26 mouse cellular contexts compared by ENCODE assay signal in the genomic region with DNA sequence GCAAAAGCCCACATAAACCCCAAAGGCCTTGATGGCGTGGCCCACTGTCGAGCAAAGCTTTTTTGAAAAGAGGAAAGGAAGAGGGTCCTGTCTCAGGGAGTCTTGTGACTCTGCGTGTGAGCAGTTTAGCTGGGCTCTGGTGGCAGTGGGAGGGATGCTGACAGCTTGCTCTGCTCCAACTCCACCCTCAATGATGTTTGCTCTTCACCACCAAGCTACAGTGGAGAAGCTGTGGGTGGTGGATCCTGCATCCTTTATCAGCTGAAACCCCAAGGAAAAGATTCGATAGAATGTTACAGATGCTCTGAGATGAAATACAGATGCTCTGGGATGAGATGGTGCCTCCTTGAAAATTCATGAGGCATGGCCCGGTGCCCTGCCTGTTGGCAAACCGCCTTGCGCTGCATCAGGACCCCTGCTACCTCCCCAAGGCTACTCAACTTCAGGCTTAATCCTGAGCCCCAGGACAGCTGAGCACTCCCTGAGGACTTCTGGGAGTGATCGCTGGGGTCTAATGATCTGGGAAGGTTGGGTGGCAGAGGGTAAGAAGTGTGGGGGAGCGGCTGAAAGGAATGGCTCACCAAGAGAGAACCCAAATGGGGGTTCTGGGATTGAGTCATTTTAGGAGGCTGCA.
DNase-seq lines count a peak whose midpoint lies in the region; ATAC-seq and TF ChIP-seq lines count a peak whose summit lies in the region.
"Had no signal": no experiment of that assay in that cellular context is flagged by ENCODE, and none has a peak within 500 bp of the region (broad histone marks: within the 10 kb centered on the region; RNA-seq: fewer than 3 reads in every experiment).

No protein-coding gene starts in this region.

- peaks cover 2% of the 10 kb centered on the region; the same call in 1 of the 2 replicates for H3K79me2 ChIP-seq in MEL (ENCODE audit: control insufficient read depth, insufficient read depth, low read length, poor library complexity)

- H3K9me3 ChIP-seq in hindbrain, embryonic 14.5 days (ENCODE audit: control insufficient read depth, low read length): no peaks in the 10 kb centered on the region
- no peaks in the 10 kb centered on the region for H3K9me3 ChIP-seq in hindbrain, embryonic 12.5 days (replicated peaks)
- no peaks in the 10 kb centered on the region for H3K9me3 ChIP-seq in MEL (replicated peaks; ENCODE audit: insufficient read depth, low read length)
- H3K9me3 ChIP-seq: forebrain, embryonic 13.5 days; G1E; limb, embryonic 15.5 days; liver, embryonic 15.5 days; lung, embryonic 15.5 days; megakaryocyte, embryonic 14.5 days; midbrain, embryonic 13.5 days had no signal

- no peak for DNase-seq in hindbrain, embryonic 14.5 days (ENCODE audit: low spot score)
- DNase-seq in left cerebral cortex, postnatal 36 days (ENCODE audit: low spot score in 2 of 2): peak; percentile 8 to 18
- DNase-seq in left cerebral cortex, adult 9 months (ENCODE audit: low spot score in 2 of 2): no peak
- no peak for DNase-seq in MEL (ENCODE audit: low read depth, low spot score)
- peak; percentile 45 for DNase-seq in layer of hippocampus, adult 9-11 months
- no peak for DNase-seq in gastrocnemius, adult 2 months
- DNase-seq: adrenal gland, adult 8-10 months; B cell, adult 2 months; cerebellum, adult 2 months; cerebellum, postnatal 36 days; gastrocnemius, postnatal 10 days; heart, postnatal 10 days; kidney, postnatal 25 days; lung, postnatal 36 days had no signal

- no peak for TF ChIP-seq CTCF in MEL (IDR thresholded peaks at IDR 0.05 in 2 of 3, conservative IDR thresholded peaks at IDR 0.05 in 1 of 3; ENCODE audit: control insufficient read depth in 1 of 3, insufficient read depth in 1 of 3, low read depth in 2 of 3, low read length in 3 of 3, poor library complexity in 1 of 3, severe bottlenecking in 1 of 3)
- TF ChIP-seq CTCF in gastrocnemius, adult 2 months (IDR thresholded peaks at IDR 0.05): no peak

- intact Hi-C loops in left cerebral cortex, postnatal 36 days (cut with DNase I): no loop called here
- intact Hi-C loops in gastrocnemius, adult 2 months (cut with DNase I): no loop called here

- WGBS in hindbrain, embryonic 14.5 days: 59% methylated on average over 9 of the region's 9 CpGs
- 69% methylated on average over 9 of the region's 9 CpGs for WGBS in hindbrain, embryonic 12.5 days

- no peak for TF ChIP-seq POLR2A in MEL (IDR thresholded peaks at IDR 0.05; ENCODE audit: control insufficient read depth in 1 of 2, insufficient read depth in 1 of 2, low read depth in 1 of 2, low read length in 2 of 2, poor library complexity in 1 of 2)

- H3K4me1 ChIP-seq in hindbrain, embryonic 14.5 days (replicated peaks; ENCODE audit: control insufficient read depth, insufficient read depth, low read length): peaks cover 28% of the 10 kb centered on the region; the same call in 1 of the 2 replicates
- H3K4me1 ChIP-seq in hindbrain, embryonic 12.5 days: peaks cover 25% of the 10 kb centered on the region
- peaks cover 8 to 43% of the 10 kb centered on the region in 2 experiments for H3K4me1 ChIP-seq in MEL (ENCODE audit: control insufficient read depth in 1 of 2, insufficient read depth in 2 of 2, low read length in 2 of 2)

- H3K27ac ChIP-seq in hindbrain, embryonic 14.5 days: peak overlapping the region; percentile 46; the same call in 1 of the 2 replicates
- no peak overlapping the region for H3K27ac ChIP-seq in hindbrain, embryonic 12.5 days
- H3K27ac ChIP-seq in MEL (ENCODE audit: control insufficient read depth, low read depth, low read length): peak overlapping the region; percentile 31; the same call in 1 of the 2 replicates
- H3K27ac ChIP-seq in gastrocnemius, adult 2 months: no peak overlapping the region
- H3K27ac ChIP-seq: forebrain, embryonic 13.5 days; limb, embryonic 15.5 days; liver, embryonic 15.5 days; lung, embryonic 15.5 days; midbrain, embryonic 13.5 days had no signal

- 0 out of 2 replicates have a peak, but pooled peaks have one; percentile 18 for ATAC-seq in hindbrain, embryonic 14.5 days (ENCODE audit: low FRiP score)
- ATAC-seq in hindbrain, embryonic 12.5 days (ENCODE audit: low FRiP score): no peak
- ATAC-seq: activated CD4-positive, CD25-positive, alpha-beta regulatory T cell, adult 4 months; forebrain, embryonic 13.5 days; intestine, postnatal 0 days; midbrain, embryonic 13.5 days had no signal

- no peaks in the 10 kb centered on the region for H3K36me3 ChIP-seq in hindbrain, embryonic 14.5 days (replicated peaks; ENCODE audit: control insufficient read depth, insufficient read depth)
- no peaks in the 10 kb centered on the region for H3K36me3 ChIP-seq in hindbrain, embryonic 12.5 days
- H3K36me3 ChIP-seq in MEL (ENCODE audit: control insufficient read depth in 1 of 2, insufficient read depth in 2 of 2, low read length in 2 of 2): peaks cover 0 to 23% of the 10 kb centered on the region in 2 experiments; a peak in 2 of 4 replicates
- H3K36me3 ChIP-seq: G1E; limb, embryonic 15.5 days; liver, embryonic 15.5 days; lung, embryonic 15.5 days; midbrain, embryonic 13.5 days had no signal

- H3K27me3 ChIP-seq in hindbrain, embryonic 14.5 days (ENCODE audit: control insufficient read depth, insufficient read depth, low read length): no peaks in the 10 kb centered on the region
- no peaks in the 10 kb centered on the region for H3K27me3 ChIP-seq in hindbrain, embryonic 12.5 days
- H3K27me3 ChIP-seq in MEL (ENCODE audit: control insufficient read depth in 1 of 2, insufficient read depth in 2 of 2, low read length in 2 of 2): no peaks in the 10 kb centered on the region
- H3K27me3 ChIP-seq: CH12.LX; liver, embryonic 15.5 days; midbrain, embryonic 13.5 days had no signal

- no peak overlapping the region for H3K9ac ChIP-seq in hindbrain, embryonic 14.5 days
- no peak overlapping the region for H3K9ac ChIP-seq in hindbrain, embryonic 12.5 days
- no peak overlapping the region for H3K9ac ChIP-seq in MEL (ENCODE audit: control insufficient read depth, low read depth, low read length, poor library complexity, severe bottlenecking)
- H3K9ac ChIP-seq: forebrain, embryonic 13.5 days; limb, embryonic 15.5 days; liver, embryonic 15.5 days; lung, embryonic 15.5 days; midbrain, embryonic 13.5 days had no signal

- H3K4me2 ChIP-seq in hindbrain, embryonic 14.5 days (replicated peaks): no peak overlapping the region
- H3K4me2 ChIP-seq in hindbrain, embryonic 12.5 days (replicated peaks): no peak overlapping the region
- H3K4me2 ChIP-seq: forebrain, embryonic 13.5 days; heart, embryonic 11.5 days; limb, embryonic 15.5 days; liver, embryonic 15.5 days; lung, embryonic 15.5 days; midbrain, embryonic 13.5 days had no signal

- TF ChIP-seq RAD21 in MEL (IDR thresholded peaks at IDR 0.05; ENCODE audit: low read depth, low read length): no peak

- no peak overlapping the region for H3K4me3 ChIP-seq in hindbrain, embryonic 14.5 days (replicated peaks; ENCODE audit: low read length)
- no peak overlapping the region for H3K4me3 ChIP-seq in hindbrain, embryonic 12.5 days
- H3K4me3 ChIP-seq in MEL (ENCODE audit: control insufficient read depth in 1 of 2, insufficient read depth in 1 of 2, low read depth in 2 of 2, low read length in 2 of 2): no peak overlapping the region
- H3K4me3 ChIP-seq in gastrocnemius, adult 2 months: no peak overlapping the region
- H3K4me3 ChIP-seq: forebrain, embryonic 13.5 days; limb, embryonic 15.5 days; liver, embryonic 15.5 days; lung, embryonic 15.5 days; megakaryocyte, embryonic 14.5 days; midbrain, embryonic 13.5 days had no signal

- TF ChIP-seq EP300 in MEL (IDR thresholded peaks at IDR 0.05; ENCODE audit: low read depth in 1 of 2, low read length in 2 of 2): no peak

TF ChIP-seq in MEL, 35 proteins besides CTCF, POLR2A, EP300 and RAD21:
- TF ChIP-seq TBP (IDR thresholded peaks at IDR 0.05; ENCODE audit: low read depth, low read length) (no peak), ELF1 (IDR thresholded peaks at IDR 0.05; ENCODE audit: low read depth, low read length) (no peak), MAX (IDR thresholded peaks at IDR 0.05; ENCODE audit: low read length) (no peak), CHD2 (IDR thresholded peaks at IDR 0.05; ENCODE audit: low read length) (no peak), POLR2AphosphoS2 (IDR thresholded peaks at IDR 0.05; ENCODE audit: low read length) (no peak), TAL1 (IDR thresholded peaks at IDR 0.05; ENCODE audit: low read length) (no peak), UBTF (IDR thresholded peaks at IDR 0.05; ENCODE audit: borderline replicate concordance, insufficient read depth, low read depth, low read length) (no peak), USF1 (IDR thresholded peaks at IDR 0.05; ENCODE audit: low read depth, low read length) (no peak), USF2 (IDR thresholded peaks at IDR 0.05; ENCODE audit: borderline replicate concordance in 1 of 2, insufficient read depth in 1 of 2, low read depth in 1 of 2, low read length in 2 of 2) (no peak), SIN3A (IDR thresholded peaks at IDR 0.05; ENCODE audit: low read length) (no peak), CHD1 (IDR thresholded peaks at IDR 0.05; ENCODE audit: low read depth, low read length) (no peak), TCF12 (IDR thresholded peaks at IDR 0.05; ENCODE audit: low read depth, low read length) (no peak), ZKSCAN1 (IDR thresholded peaks at IDR 0.05; ENCODE audit: low read depth, low read length) (no peak), MXI1 (IDR thresholded peaks at IDR 0.05; ENCODE audit: low read depth, low read length) (no peak), ZNF384 (IDR thresholded peaks at IDR 0.05; ENCODE audit: low read depth, low read length) (no peak)

Comparison
In these comparisons a context has a peak if more than half of its experiments do, and no peak if none do; other contexts are left out.
1. DNase-seq: peak in left cerebral cortex, postnatal 36 days (2 of 2) and layer of hippocampus, adult 9-11 months (single experiment); none in hindbrain, embryonic 14.5 days (single experiment), left cerebral cortex, adult 9 months (0 of 2), MEL (single experiment) and gastrocnemius, adult 2 months (single experiment).
2. H3K27ac ChIP-seq: peak in hindbrain, embryonic 14.5 days (single experiment) and MEL (single experiment); none in hindbrain, embryonic 12.5 days (single experiment) and gastrocnemius, adult 2 months (single experiment).